8 mouse cellular contexts compared by ENCODE assay signal in genomic region chr17:28007857-28008564, GRCm38 (mm10).
A peak's percentile ranks its signal among the peaks of the same experiment; 100 is the strongest.
DNase-seq lines count a peak whose midpoint lies in the region; ATAC-seq lines count a peak whose summit lies in the region.

No protein-coding gene starts in this region.

- H3K27ac ChIP-seq in intestine, embryonic 16.5 days (ENCODE audit: low read length) = peak overlapping the region; percentile 89
- H3K27ac ChIP-seq in stomach, embryonic 14.5 days (ENCODE audit: low read length) = peak overlapping the region; percentile 88

- 25% methylated on average over 27 of the region's 27 CpGs for WGBS in intestine, embryonic 16.5 days
- WGBS in stomach, embryonic 14.5 days = 14% methylated on average over 27 of the region's 27 CpGs

- H3K4me1 ChIP-seq in intestine, embryonic 16.5 days (ENCODE audit: control insufficient read depth, insufficient read depth, low read length) = peaks cover 47% of the 10 kb centered on the region
- H3K4me1 ChIP-seq in stomach, embryonic 14.5 days (ENCODE audit: control insufficient read depth, insufficient read depth, low read length) = peaks cover 55% of the 10 kb centered on the region

- H3K9me3 ChIP-seq in intestine, embryonic 16.5 days (ENCODE audit: control insufficient read depth, low read length) = no peaks in the 10 kb centered on the region
- H3K9me3 ChIP-seq in stomach, embryonic 14.5 days (ENCODE audit: control insufficient read depth, low read depth, low read length) = no peaks in the 10 kb centered on the region

- DNase-seq in spleen, postnatal 4 days (ENCODE audit: low spot score in 2 of 2) = peak; percentile 28 to 75
- DNase-seq in spleen, postnatal 36 days (ENCODE audit: low spot score in 2 of 2) = no peak
- DNase-seq in gastrocnemius, postnatal 36 days = peak; percentile 57 to 63
- DNase-seq in lung, postnatal 36 days = peak; percentile 48
- no peak for DNase-seq in adrenal gland, postnatal 36 days
- no peak for DNase-seq in left cerebral cortex, postnatal 4 days

- H3K4me3 ChIP-seq in intestine, embryonic 16.5 days (ENCODE audit: low read length) = peak overlapping the region; percentile 39
- H3K4me3 ChIP-seq in stomach, embryonic 14.5 days (ENCODE audit: low read depth, low read length) = peak overlapping the region; percentile 17

- H3K36me3 ChIP-seq in intestine, embryonic 16.5 days (ENCODE audit: control insufficient read depth, insufficient read depth, low read length) = no peaks in the 10 kb centered on the region
- peaks cover 3% of the 10 kb centered on the region; the same call in 1 of the 2 replicates for H3K36me3 ChIP-seq in stomach, embryonic 14.5 days (ENCODE audit: control insufficient read depth, insufficient read depth, low read length)

- peak overlapping the region; percentile 67 for H3K9ac ChIP-seq in intestine, embryonic 16.5 days (ENCODE audit: low read depth, low read length)
- H3K9ac ChIP-seq in stomach, embryonic 14.5 days (replicated peaks; ENCODE audit: low read depth, low read length) = peak overlapping the region; percentile 47

- H3K27me3 ChIP-seq in intestine, embryonic 16.5 days (replicated peaks; ENCODE audit: control insufficient read depth, insufficient read depth, low read length) = no peaks in the 10 kb centered on the region
- H3K27me3 ChIP-seq in stomach, embryonic 14.5 days (ENCODE audit: control insufficient read depth, insufficient read depth, low read length) = no peaks in the 10 kb centered on the region

- H3K4me2 ChIP-seq in intestine, embryonic 16.5 days (ENCODE audit: low read depth, low read length) = peak overlapping the region; percentile 56
- H3K4me2 ChIP-seq in stomach, embryonic 14.5 days (replicated peaks; ENCODE audit: low read depth, low read length) = peak overlapping the region; percentile 48

- intact Hi-C loops in gastrocnemius, postnatal 36 days (cut with DNase I) = loop anchor here (5.0 kb wide), 1 partner anchor 34 kb away; no protein-coding TSS in a partner anchor
- intact Hi-C loops in left cerebral cortex, postnatal 4 days (cut with DNase I) = no loop called here

- peak; percentile 34 for ATAC-seq in intestine, embryonic 16.5 days
- ATAC-seq in stomach, embryonic 14.5 days (ENCODE audit: insufficient number of reproducible peaks, insufficient read depth, low FRiP score, low read depth) = peak; percentile 33; the same call in 1 of the 2 replicates

Comparison
In these comparisons a context has a peak if more than half of its experiments do, and no peak if none do; other contexts are left out.
1. DNase-seq: peak in spleen, postnatal 4 days (2 of 2), gastrocnemius, postnatal 36 days (2 of 2) and lung, postnatal 36 days (single experiment); none in spleen, postnatal 36 days (0 of 2), adrenal gland, postnatal 36 days (0 of 2) and left cerebral cortex, postnatal 4 days (single experiment).